Mouse (Mus musculus) liver, embryonic 16.5 days (tissue): Measurements from ENCODE around the gene 4921504E06Rik. TPM values are rescaled to one million over a fixed set of nuclear protein-coding genes. Genes with fewer than 3 reads are reported as not detected.

Experiments used
- ATAC-seq: fragments of 200-750 bp; cut with Nextera tagmentation; 2 replicates; pipeline ENCODE4 v1.8.0; 2017; ENCODE audit warnings: low read depth, mild to moderate bottlenecking, moderate number of reproducible peaks, moderate library complexity
- H3K27ac ChIP-seq: fragments of 300-500 bp; sonication (generic); 2 replicates; pipeline ENCODE4 v1.5.1; 2014; ENCODE audit warnings: mild to moderate bottlenecking, low read length
- H3K27me3 ChIP-seq: fragments of 300-500 bp; sonication (generic); 2 replicates; pipeline ENCODE4 v1.6.1; 2014; ENCODE audit warnings: low read depth, low read length, mixed read lengths; ENCODE audit not compliant: control insufficient read depth, insufficient read depth
- H3K36me3 ChIP-seq: fragments of 300-500 bp; sonication (generic); 2 replicates; pipeline ENCODE4 v1.6.1; 2014; ENCODE audit warnings: mild to moderate bottlenecking; ENCODE audit not compliant: control insufficient read depth, insufficient read depth
- H3K4me1 ChIP-seq: fragments of 300-500 bp; sonication (generic); 2 replicates; pipeline ENCODE4 v1.6.1; 2014; ENCODE audit warnings: low read depth, low read length, mixed read lengths; ENCODE audit not compliant: control insufficient read depth
- H3K4me2 ChIP-seq: fragments of 300-500 bp; sonication (generic); 2 replicates; pipeline ENCODE4 v1.6.1; 2014; ENCODE audit warnings: low read depth, low read length, mixed read lengths
- H3K4me3 ChIP-seq: fragments of 300-500 bp; sonication (generic); 2 replicates; pipeline ENCODE4 v1.5.1; 2014; ENCODE audit warnings: low read depth, mild to moderate bottlenecking, low read length
- H3K9ac ChIP-seq: fragments of 300-500 bp; sonication (generic); 2 replicates; pipeline ENCODE4 v1.6.1; 2014; ENCODE audit warnings: low read depth, low read length
- H3K9me3 ChIP-seq: fragments of 300-500 bp; sonication (generic); replicated peaks from 2 replicates; pipeline ENCODE4 v1.6.1; 2016; ENCODE audit warnings: low read length; ENCODE audit not compliant: control insufficient read depth
- WGBS: fragments of 180-500 bp; shearing (Covaris S2); extraction: QIAGEN DNeasy Blood & Tissue Kit; methylation state at CpG from one replicate; pipeline ENCODE4 v1.1.7; 2014; ENCODE audit not compliant: insufficient replicate concordance; 5-methylcytosine and 5-hydroxymethylcytosine counted together
- polyA plus RNA-seq: library from polyadenylated mRNA; unstranded; fragments of >200 nt; fragmentation: Nextera tagmentation; extraction: Ambion mirVana; gene quantifications from 2 replicates; pipeline ENCODE4 v1.2.1, GENCODE M21; 2015

4921504E06Rik gene
- polyA plus RNA-seq, 1 experiment from 2014 or later, result not detected

DNA sequence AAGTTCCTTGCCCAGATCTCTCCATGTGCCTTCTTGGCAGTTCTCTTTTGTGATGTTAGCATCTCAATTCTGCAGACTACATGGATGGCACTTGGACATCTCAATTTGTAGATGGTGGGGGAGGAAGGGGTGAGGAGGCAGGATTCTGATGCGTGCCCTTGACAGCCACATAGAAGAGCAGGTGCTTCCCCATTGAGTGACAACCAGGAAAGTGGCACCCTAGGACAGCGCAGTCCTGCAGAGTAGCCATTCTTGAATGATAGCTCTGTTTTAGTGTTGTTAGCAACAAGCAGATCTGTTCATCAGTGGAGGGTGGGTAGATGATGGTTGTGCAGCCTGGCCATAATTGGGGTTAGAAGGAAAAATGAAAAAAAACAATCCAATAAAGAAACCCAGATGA, 33.1 kb downstream of the 4921504E06Rik start:
- WGBS, result 60% methylated on average over 2 of the region's 2 CpGs
- ATAC-seq, result no peak

DNA sequence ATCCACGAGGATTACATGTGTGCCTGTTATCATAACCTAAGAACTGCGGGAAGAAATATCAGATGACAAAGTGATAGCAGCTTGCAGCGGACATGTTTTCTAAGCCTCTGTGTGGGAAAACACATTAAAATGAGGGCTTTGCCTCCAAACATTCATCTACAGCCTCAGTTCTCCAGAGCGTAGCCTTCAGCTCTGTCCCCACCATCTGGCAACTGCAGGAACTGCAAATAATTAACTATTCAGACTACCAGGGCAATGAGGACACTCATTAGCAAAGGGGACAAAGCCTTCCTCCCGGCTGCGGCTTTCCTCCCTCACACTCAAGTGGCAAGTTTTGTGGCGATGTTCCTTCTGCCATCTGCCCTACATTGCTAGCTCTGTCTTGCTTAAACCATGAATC, 33.9 kb downstream of the 4921504E06Rik start:
- peaks cover 2% of the 10 kb centered on the region; the same call in 1 of the 2 replicates for H3K27me3 ChIP-seq
- H3K9me3 ChIP-seq, result no peaks in the 10 kb centered on the region
- no peak overlapping the region for H3K4me3 ChIP-seq
- no peak for ATAC-seq
- no peaks in the 10 kb centered on the region for H3K36me3 ChIP-seq
- no peak overlapping the region for H3K9ac ChIP-seq
- H3K4me1 ChIP-seq, result no peaks in the 10 kb centered on the region
- 4% methylated on average over 7 of the region's 7 CpGs for WGBS
- no peak overlapping the region for H3K27ac ChIP-seq
- H3K4me2 ChIP-seq, result no peak overlapping the region

More for the DNA sequence above, 33.1 kb downstream of the 4921504E06Rik start:
- no peak overlapping the region for H3K9ac ChIP-seq
- no peak overlapping the region for H3K27ac ChIP-seq
- H3K4me3 ChIP-seq, result no peak overlapping the region
- H3K9me3 ChIP-seq, result no peaks in the 10 kb centered on the region
- no peaks in the 10 kb centered on the region for H3K4me1 ChIP-seq
- H3K27me3 ChIP-seq, result peaks cover 2% of the 10 kb centered on the region; the same call in 1 of the 2 replicates
- H3K36me3 ChIP-seq, result no peaks in the 10 kb centered on the region
- H3K4me2 ChIP-seq, result no peak overlapping the region

DNA sequence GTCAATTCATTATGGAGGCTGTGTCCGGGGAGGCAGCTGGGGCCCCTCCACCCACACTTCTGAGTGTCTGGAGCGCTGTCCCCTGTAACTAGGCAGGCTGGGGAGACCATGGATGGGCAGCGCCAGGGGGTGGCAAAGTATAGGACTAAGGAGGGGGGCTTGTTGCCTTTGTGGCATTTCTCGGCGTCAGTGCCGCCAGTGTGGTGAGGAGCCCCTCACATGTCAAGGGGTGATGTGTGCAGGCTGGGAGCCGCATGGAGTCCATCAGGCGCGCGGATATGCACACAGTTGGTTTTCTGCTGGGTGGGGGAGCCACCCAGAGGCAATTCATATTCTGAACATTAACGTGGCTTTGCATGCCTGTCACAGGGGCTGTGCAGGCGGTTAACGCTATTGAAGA, 35.8 kb downstream of the 4921504E06Rik start:
- 52% methylated on average over 13 of the region's 13 CpGs for WGBS
- Histone ChIP-seq H3K4me2 (no peak overlapping the region), H3K27ac (no peak overlapping the region), H3K9ac (no peak overlapping the region), H3K36me3 (no peaks in the 10 kb centered on the region), H3K4me1 (no peaks in the 10 kb centered on the region), H3K9me3 (no peaks in the 10 kb centered on the region), H3K4me3 (no peak overlapping the region), H3K27me3 (peaks cover 2% of the 10 kb centered on the region; the same call in 1 of the 2 replicates)
- no peak for ATAC-seq

DNA sequence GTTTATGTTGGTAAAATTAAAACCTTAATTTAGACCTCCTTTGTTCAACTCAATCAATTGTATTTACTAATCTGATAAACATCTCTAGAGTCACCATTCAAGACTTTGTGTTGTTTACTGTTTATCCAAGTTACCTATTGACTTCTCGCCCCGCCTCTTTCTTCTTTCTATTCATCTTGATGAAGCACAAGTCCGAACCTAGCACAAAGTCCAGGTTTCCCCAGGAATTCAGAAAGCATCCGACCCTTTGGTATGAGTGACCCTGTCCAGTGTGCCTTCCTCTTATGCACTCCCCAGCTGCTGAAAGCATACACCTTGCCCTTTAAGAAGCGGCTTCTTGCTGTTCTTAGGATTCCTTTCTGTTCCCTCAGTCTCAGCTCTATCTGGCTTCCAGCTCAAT, 41.3 kb downstream of the 4921504E06Rik start:
- Histone ChIP-seq H3K27ac (no peak overlapping the region), H3K4me3 (no peak overlapping the region), H3K4me2 (no peak overlapping the region), H3K9me3 (no peaks in the 10 kb centered on the region), H3K36me3 (no peaks in the 10 kb centered on the region), H3K27me3 (no peaks in the 10 kb centered on the region), H3K4me1 (no peaks in the 10 kb centered on the region), H3K9ac (no peak overlapping the region)
- ATAC-seq, result no peak
- WGBS, result 52% methylated on average over 5 of the region's 5 CpGs

DNA sequence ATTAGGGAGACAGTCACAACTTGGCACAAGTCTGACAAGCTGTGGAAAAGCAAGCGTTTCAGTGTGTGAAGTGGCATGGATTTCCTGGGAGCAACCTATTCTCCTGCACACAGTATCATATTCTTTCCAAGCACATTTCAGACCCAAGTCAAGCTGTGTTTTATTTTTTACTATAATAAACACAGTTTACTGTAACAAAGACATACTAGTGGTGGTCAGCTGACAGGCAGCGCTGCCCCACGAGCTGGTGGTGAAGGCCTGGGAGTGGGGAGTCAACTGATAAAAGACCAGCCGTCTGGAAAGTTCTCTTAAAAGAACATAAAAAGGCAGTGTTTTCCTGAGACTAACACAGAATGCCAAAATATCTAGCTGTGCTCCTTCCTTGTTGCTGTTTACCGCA, 42.7 kb downstream of the 4921504E06Rik start:
- Histone ChIP-seq H3K27me3 (no peaks in the 10 kb centered on the region), H3K4me1 (no peaks in the 10 kb centered on the region), H3K9ac (no peak overlapping the region), H3K27ac (no peak overlapping the region), H3K36me3 (no peaks in the 10 kb centered on the region), H3K4me2 (no peak overlapping the region), H3K9me3 (no peaks in the 10 kb centered on the region), H3K4me3 (no peak overlapping the region)
- WGBS, result 57% methylated on average over 5 of the region's 5 CpGs
- ATAC-seq, result no peak

DNA sequence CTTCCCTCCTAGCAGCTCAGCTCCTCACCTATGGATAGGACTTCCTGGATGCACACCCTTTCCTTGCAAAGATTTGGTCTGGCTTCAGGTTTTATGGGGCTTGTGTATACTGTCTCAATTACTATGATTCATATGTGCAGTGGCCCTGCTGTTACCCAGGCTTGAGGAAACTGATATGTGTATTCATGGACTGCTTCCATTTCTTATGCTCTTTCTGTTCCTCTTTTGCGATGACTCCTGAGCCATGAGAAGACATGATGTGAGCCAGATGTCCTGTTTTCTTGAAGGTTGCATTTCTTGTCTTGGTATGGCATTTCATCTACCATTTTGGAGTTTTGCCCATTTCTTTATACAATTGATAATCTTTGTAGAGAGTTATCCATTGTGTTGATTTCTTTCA, 48.0 kb downstream of the 4921504E06Rik start:
- Histone ChIP-seq H3K9ac (no peak overlapping the region), H3K27ac (no peak overlapping the region), H3K36me3 (no peaks in the 10 kb centered on the region), H3K9me3 (no peaks in the 10 kb centered on the region), H3K27me3 (no peaks in the 10 kb centered on the region), H3K4me2 (no peak overlapping the region), H3K4me3 (no peak overlapping the region), H3K4me1 (no peaks in the 10 kb centered on the region)
- 56% methylated on average over 1 of the region's 1 CpGs for WGBS
- ATAC-seq, result no peak

DNA sequence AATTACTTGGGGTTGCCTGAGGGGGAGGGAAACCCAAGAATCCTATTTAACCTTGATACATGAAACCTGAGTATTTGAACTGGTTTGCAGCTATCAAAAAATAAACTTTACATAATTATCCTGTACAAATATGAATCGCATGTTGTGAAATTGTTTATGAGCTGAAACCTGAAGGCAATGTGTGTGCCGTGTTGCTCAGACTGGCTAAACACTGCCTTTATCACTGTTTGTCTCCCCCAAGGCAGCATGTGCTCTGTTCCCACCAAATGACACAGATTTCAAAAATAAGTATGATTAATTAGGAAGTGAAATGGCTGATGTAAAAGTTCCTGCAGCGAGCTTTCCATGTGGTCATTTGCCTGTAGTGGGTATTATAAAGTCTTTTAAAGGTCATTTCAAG, 63.5 kb downstream of the 4921504E06Rik start:
- Histone ChIP-seq H3K4me3 (no peak overlapping the region), H3K36me3 (no peaks in the 10 kb centered on the region), H3K4me2 (no peak overlapping the region), H3K9me3 (no peaks in the 10 kb centered on the region), H3K27ac (no peak overlapping the region), H3K27me3 (no peaks in the 10 kb centered on the region), H3K4me1 (no peaks in the 10 kb centered on the region), H3K9ac (no peak overlapping the region)
- 53% methylated on average over 3 of the region's 3 CpGs for WGBS
- no peak for ATAC-seq

DNA sequence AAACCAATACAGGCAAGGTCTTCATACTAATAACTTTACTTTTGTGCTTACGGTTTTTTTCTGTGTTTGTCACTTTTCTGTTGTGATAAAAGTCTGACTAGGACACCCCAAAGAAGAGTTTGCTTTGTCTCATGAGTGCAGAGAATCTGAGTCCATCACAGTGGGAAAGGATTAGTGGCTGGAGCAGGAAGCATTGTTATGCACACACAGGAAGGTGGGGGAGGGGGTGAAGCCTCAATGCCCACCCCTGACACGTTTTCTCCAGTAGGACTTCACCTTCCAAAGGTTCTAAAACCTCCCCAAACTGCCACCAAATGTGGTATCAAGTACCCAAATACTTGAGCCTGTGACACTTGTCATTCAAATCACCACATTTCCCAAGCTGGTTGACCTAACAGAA, 91.8 kb downstream of the 4921504E06Rik start:
- no peaks in the 10 kb centered on the region for H3K9me3 ChIP-seq
- H3K4me2 ChIP-seq, result no peak overlapping the region
- no peaks in the 10 kb centered on the region for H3K36me3 ChIP-seq
- no peak overlapping the region for H3K27ac ChIP-seq
- ATAC-seq, result no peak
- H3K4me1 ChIP-seq, result no peaks in the 10 kb centered on the region
- 20% methylated on average over 2 of the region's 2 CpGs for WGBS
- H3K27me3 ChIP-seq, result no peaks in the 10 kb centered on the region; the same call in 1 of the 2 replicates
- H3K9ac ChIP-seq, result no peak overlapping the region
- no peak overlapping the region for H3K4me3 ChIP-seq

DNA sequence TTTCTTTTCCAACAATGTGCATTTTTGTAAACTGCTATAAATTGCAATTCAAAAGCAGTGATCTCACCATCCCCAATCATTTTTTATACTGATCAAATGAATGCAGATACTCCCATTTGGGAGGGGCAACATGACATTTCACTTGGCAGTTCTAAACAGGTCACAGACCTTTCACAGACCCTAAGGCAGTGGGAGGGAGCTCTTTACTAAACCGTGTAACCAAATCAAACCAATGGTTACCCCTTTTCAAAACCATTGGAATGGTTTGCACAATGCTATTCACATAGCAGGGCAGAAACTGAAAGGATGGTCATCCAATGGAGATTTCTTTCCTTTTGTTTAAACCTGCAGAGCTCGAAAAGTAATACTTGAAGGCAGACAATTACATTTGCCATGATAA, 94.9 kb downstream of the 4921504E06Rik start:
- H3K4me2 ChIP-seq, result no peak overlapping the region
- ATAC-seq, result no peak
- H3K36me3 ChIP-seq, result no peaks in the 10 kb centered on the region
- no peaks in the 10 kb centered on the region for H3K4me1 ChIP-seq
- no peak overlapping the region for H3K27ac ChIP-seq
- peaks cover 17% of the 10 kb centered on the region for H3K27me3 ChIP-seq
- H3K9ac ChIP-seq, result no peak overlapping the region
- WGBS, result 30% methylated on average over 2 of the region's 2 CpGs
- H3K9me3 ChIP-seq, result no peaks in the 10 kb centered on the region
- H3K4me3 ChIP-seq, result no peak overlapping the region
